Comparison of ENCODE assay signal across 9 mouse cellular contexts in genomic region chr5:143547384-143547783, GRCm38 (mm10). TPM values are rescaled to one million over a fixed set of nuclear protein-coding genes. Genes with fewer than 3 reads are reported as not detected.
DNase-seq lines count a peak whose midpoint lies in the region; ATAC-seq lines count a peak whose summit lies in the region.
"Had no signal": no experiment of that assay in that cellular context is flagged by ENCODE, and none has a peak within 500 bp of the region (broad histone marks: within the 10 kb centered on the region; RNA-seq: fewer than 3 reads in every experiment).

No protein-coding gene starts in this region.

- no peaks in the 10 kb centered on the region for H3K27me3 ChIP-seq in neural tube, embryonic 15.5 days (replicated peaks)
- H3K27me3 ChIP-seq in liver, embryonic 11.5 days (replicated peaks; ENCODE audit: control insufficient read depth, insufficient read depth, low read length), result no peaks in the 10 kb centered on the region
- H3K27me3 ChIP-seq: limb, embryonic 12.5 days had no signal

- H3K4me3 ChIP-seq in neural tube, embryonic 15.5 days (replicated peaks), result no peak overlapping the region
- H3K4me3 ChIP-seq in liver, embryonic 11.5 days (ENCODE audit: low read depth, low read length), result no peak overlapping the region

- no peak overlapping the region for H3K27ac ChIP-seq in neural tube, embryonic 15.5 days (replicated peaks)
- H3K27ac ChIP-seq in liver, embryonic 11.5 days (ENCODE audit: low read depth, low read length), result no peak overlapping the region

- WGBS in neural tube, embryonic 15.5 days, result 10% methylated on average over 11 of the region's 11 CpGs
- 3% methylated on average over 11 of the region's 11 CpGs for WGBS in liver, embryonic 11.5 days

- peaks cover 37% of the 10 kb centered on the region for H3K4me1 ChIP-seq in neural tube, embryonic 15.5 days
- peaks cover 11% of the 10 kb centered on the region for H3K4me1 ChIP-seq in liver, embryonic 11.5 days (replicated peaks; ENCODE audit: control insufficient read depth, insufficient read depth, low read length)

- no peaks in the 10 kb centered on the region for H3K9me3 ChIP-seq in neural tube, embryonic 15.5 days (replicated peaks)
- no peaks in the 10 kb centered on the region for H3K9me3 ChIP-seq in liver, embryonic 11.5 days (ENCODE audit: control insufficient read depth, low read length)
- H3K9me3 ChIP-seq: limb, embryonic 12.5 days had no signal

- peak; percentile 75 for DNase-seq in neural tube, embryonic 10.5 days (ENCODE audit: extremely low spot score, low spot score)
- DNase-seq in c-Kit-positive CD71-positive TER-119-negative erythroid progenitor cells, embryonic 14.5 days (ENCODE audit: low read depth), result peak; percentile 79
- DNase-seq in gastrocnemius, adult 18-20 months (ENCODE audit: low spot score), result peak; percentile 86
- peak; percentile 89 for DNase-seq in kidney, adult 9 months
- DNase-seq in liver, embryonic 11.5 days (ENCODE audit: low spot score), result peak; percentile 80
- DNase-seq in ovary, postnatal 10 days (ENCODE audit: low spot score), result peak; percentile 33
- DNase-seq in thymus, postnatal 36 days, result peak; percentile 81 to 82

- no peak overlapping the region for H3K4me2 ChIP-seq in neural tube, embryonic 15.5 days
- peak overlapping the region; percentile 98 for H3K4me2 ChIP-seq in liver, embryonic 11.5 days

- no peak overlapping the region for H3K9ac ChIP-seq in neural tube, embryonic 15.5 days (replicated peaks)
- no peak overlapping the region for H3K9ac ChIP-seq in liver, embryonic 11.5 days (ENCODE audit: low read depth, low read length)
- H3K9ac ChIP-seq: limb, embryonic 12.5 days had no signal

- H3K36me3 ChIP-seq in neural tube, embryonic 15.5 days, result 0 out of 2 replicates have a peak, but pooled peaks cover 4% of the 10 kb centered on the region
- H3K36me3 ChIP-seq in liver, embryonic 11.5 days (ENCODE audit: control insufficient read depth, insufficient read depth, low read length), result no peaks in the 10 kb centered on the region

- no peak for ATAC-seq in neural tube, embryonic 15.5 days (ENCODE audit: low FRiP score)
- ATAC-seq in liver, embryonic 11.5 days (replicated peaks; ENCODE audit: low FRiP score), result peak; percentile 28; the same call in 1 of the 2 replicates

RNA-seq across cellular contexts. Expression of gene Rac1, which starts 19.5 kb away (rescaled TPM):
- 385 and 423 TPM in 2 replicates for polyA plus RNA-seq in neural tube, embryonic 15.5 days (2015; fragmentation: Nextera tagmentation; extraction: Ambion mirVana)
- total RNA-seq in gastrocnemius, adult 18-20 months (2021), result 100 to 1,000 TPM; 225 to 239 TPM
- polyA plus RNA-seq in liver, embryonic 11.5 days (2014; fragmentation: Nextera tagmentation; extraction: Ambion mirVana), result 352 and 370 TPM in 2 replicates

Comparison
In these comparisons a context has a peak if more than half of its experiments do, and no peak if none do; other contexts are left out.
1. DNase-seq: peak in every context shown above with its lines; median percentile 89 in kidney, adult 9 months; 86 in gastrocnemius, adult 18-20 months; 82 in thymus, postnatal 36 days; 80 in liver, embryonic 11.5 days; 79 in c-Kit-positive CD71-positive TER-119-negative erythroid progenitor cells, embryonic 14.5 days; 75 in neural tube, embryonic 10.5 days; 33 in ovary, postnatal 10 days.